Mouse (Mus musculus): Measurements from ENCODE around the gene 4930404H24Rik. TPM values are rescaled to one million over a fixed set of nuclear protein-coding genes. Genes with fewer than 3 reads are reported as not detected.

The 4930404H24Rik gene
- polyA plus RNA-seq, 1 experiment from 2014 or later = not detected

GRCm38 (mm10) chr2:153510136-153510535 lies 17.5 kb downstream of the 4930404H24Rik start:
- no peak for ATAC-seq
- WGBS = 86% methylated on average over 8 of the region's 8 CpGs

GRCm38 (mm10) chr2:153511562-153511961 lies 19.0 kb downstream of the 4930404H24Rik start:
- TF ChIP-seq CTCF (IDR thresholded peaks at IDR 0.05) (no peak), EP300 (IDR thresholded peaks at IDR 0.05) (no peak)
- WGBS = 72% methylated on average over 6 of the region's 6 CpGs
- DNase-seq (ENCODE audit: low spot score) (no peak), ATAC-seq (no peak)
- H3K4me2 ChIP-seq (replicated peaks; ENCODE audit: low read depth, low read length) = no peak overlapping the region
- H3K27ac ChIP-seq (ENCODE audit: low read length) = no peak overlapping the region
- H3K4me3 ChIP-seq (ENCODE audit: low read depth, low read length) = no peak overlapping the region
- no peaks in the 10 kb centered on the region for H3K9me3 ChIP-seq (ENCODE audit: low read length)
- H3K9ac ChIP-seq (replicated peaks; ENCODE audit: low read depth) = no peak overlapping the region
- H3K4me1 ChIP-seq (ENCODE audit: insufficient read depth, low read depth, low read length) = no peaks in the 10 kb centered on the region
- H3K27me3 ChIP-seq (replicated peaks; ENCODE audit: insufficient read depth, low read length) = no peaks in the 10 kb centered on the region
- H3K36me3 ChIP-seq (ENCODE audit: insufficient read depth, low read length) = no peaks in the 10 kb centered on the region

More at GRCm38 (mm10) chr2:153510136-153510535, 17.5 kb downstream of the 4930404H24Rik start:
- Histone ChIP-seq H3K27me3 (replicated peaks; ENCODE audit: insufficient read depth, low read length) (no peaks in the 10 kb centered on the region), H3K4me2 (replicated peaks; ENCODE audit: low read depth, low read length) (no peak overlapping the region), H3K9me3 (ENCODE audit: low read length) (no peaks in the 10 kb centered on the region), H3K4me3 (ENCODE audit: low read depth, low read length) (no peak overlapping the region), H3K36me3 (ENCODE audit: insufficient read depth, low read length) (no peaks in the 10 kb centered on the region), H3K4me1 (ENCODE audit: insufficient read depth, low read depth, low read length) (no peaks in the 10 kb centered on the region), H3K9ac (replicated peaks; ENCODE audit: low read depth) (no peak overlapping the region), H3K27ac (ENCODE audit: low read length) (no peak overlapping the region)
- DNase-seq (ENCODE audit: low spot score) = no peak
- no peak for TF ChIP-seq EP300 (IDR thresholded peaks at IDR 0.05)

- WGBS = 70% methylated on average over 14 of the region's 14 CpGs
- H3K27me3 ChIP-seq (replicated peaks; ENCODE audit: insufficient read depth, low read length) = no peaks in the 10 kb centered on the region
- no peaks in the 10 kb centered on the region for H3K36me3 ChIP-seq (ENCODE audit: insufficient read depth, low read length)
- H3K4me1 ChIP-seq (ENCODE audit: insufficient read depth, low read depth, low read length) = no peaks in the 10 kb centered on the region
- no peak for ATAC-seq
- H3K27ac ChIP-seq (ENCODE audit: low read length) = no peak overlapping the region
- H3K9ac ChIP-seq (replicated peaks; ENCODE audit: low read depth) = no peak overlapping the region
- H3K4me2 ChIP-seq (replicated peaks; ENCODE audit: low read depth, low read length) = no peak overlapping the region
- H3K9me3 ChIP-seq (ENCODE audit: low read length) = no peaks in the 10 kb centered on the region
- no peak for DNase-seq (ENCODE audit: low spot score)
- no peak for TF ChIP-seq EP300 (IDR thresholded peaks at IDR 0.05)
- TF ChIP-seq CTCF (IDR thresholded peaks at IDR 0.05) = no peak
- no peak overlapping the region for H3K4me3 ChIP-seq (ENCODE audit: low read depth, low read length)
These were observed 20.1 kb downstream of the 4930404H24Rik start for GRCm38 (mm10) chr2:153512416-153513323.

GRCm38 (mm10) chr2:153513983-153514382 lies 21.4 kb downstream of the 4930404H24Rik start:
- ATAC-seq (no peak), DNase-seq (ENCODE audit: low spot score) (no peak)
- no peak overlapping the region for H3K27ac ChIP-seq (ENCODE audit: low read length)
- WGBS = 86% methylated on average over 3 of the region's 3 CpGs
- H3K4me3 ChIP-seq (ENCODE audit: low read depth, low read length) = no peak overlapping the region
- no peak overlapping the region for H3K9ac ChIP-seq (replicated peaks; ENCODE audit: low read depth)
- H3K27me3 ChIP-seq (replicated peaks; ENCODE audit: insufficient read depth, low read length) = no peaks in the 10 kb centered on the region
- no peak for TF ChIP-seq CTCF (IDR thresholded peaks at IDR 0.05)
- TF ChIP-seq EP300 (IDR thresholded peaks at IDR 0.05) = no peak
- H3K9me3 ChIP-seq (ENCODE audit: low read length) = no peaks in the 10 kb centered on the region
- no peaks in the 10 kb centered on the region for H3K36me3 ChIP-seq (ENCODE audit: insufficient read depth, low read length)
- no peak overlapping the region for H3K4me2 ChIP-seq (replicated peaks; ENCODE audit: low read depth, low read length)
- no peaks in the 10 kb centered on the region for H3K4me1 ChIP-seq (ENCODE audit: insufficient read depth, low read depth, low read length)

GRCm38 (mm10) chr2:153514497-153515380 lies 22.1 kb downstream of the 4930404H24Rik start:
- H3K4me2 ChIP-seq (replicated peaks; ENCODE audit: low read depth, low read length) = no peak overlapping the region
- no peak for TF ChIP-seq CTCF (IDR thresholded peaks at IDR 0.05)
- no peak for TF ChIP-seq EP300 (IDR thresholded peaks at IDR 0.05)
- no peak overlapping the region for H3K9ac ChIP-seq (replicated peaks; ENCODE audit: low read depth)
- no peaks in the 10 kb centered on the region for H3K27me3 ChIP-seq (replicated peaks; ENCODE audit: insufficient read depth, low read length)
- no peak overlapping the region for H3K27ac ChIP-seq (ENCODE audit: low read length)
- H3K4me3 ChIP-seq (ENCODE audit: low read depth, low read length) = no peak overlapping the region
- no peaks in the 10 kb centered on the region for H3K36me3 ChIP-seq (ENCODE audit: insufficient read depth, low read length)
- ATAC-seq = peak; percentile 70
- peak; percentile 82 for DNase-seq (ENCODE audit: low spot score)
- H3K9me3 ChIP-seq (ENCODE audit: low read length) = no peaks in the 10 kb centered on the region
- 63% methylated on average over 13 of the region's 14 CpGs for WGBS
- H3K4me1 ChIP-seq (ENCODE audit: insufficient read depth, low read depth, low read length) = no peaks in the 10 kb centered on the region

GRCm38 (mm10) chr2:153515582-153515981 lies 23.0 kb downstream of the 4930404H24Rik start:
- ATAC-seq = no peak
- no peak overlapping the region for H3K27ac ChIP-seq (ENCODE audit: low read length)
- TF ChIP-seq CTCF (IDR thresholded peaks at IDR 0.05) (no peak), EP300 (IDR thresholded peaks at IDR 0.05) (no peak)
- H3K36me3 ChIP-seq (ENCODE audit: insufficient read depth, low read length) = no peaks in the 10 kb centered on the region
- 74% methylated on average over 6 of the region's 6 CpGs for WGBS
- no peaks in the 10 kb centered on the region for H3K27me3 ChIP-seq (replicated peaks; ENCODE audit: insufficient read depth, low read length)
- no peak overlapping the region for H3K9ac ChIP-seq (replicated peaks; ENCODE audit: low read depth)
- no peaks in the 10 kb centered on the region for H3K9me3 ChIP-seq (ENCODE audit: low read length)
- no peaks in the 10 kb centered on the region for H3K4me1 ChIP-seq (ENCODE audit: insufficient read depth, low read depth, low read length)
- H3K4me3 ChIP-seq (ENCODE audit: low read depth, low read length) = no peak overlapping the region
- DNase-seq (ENCODE audit: low spot score) = no peak
- no peak overlapping the region for H3K4me2 ChIP-seq (replicated peaks; ENCODE audit: low read depth, low read length)

Data from lung, postnatal 0 days (tissue).